Mouse (Mus musculus) left cerebral cortex, adult 9 months (tissue): ENCODE measurements at regions not wholly inside any gene's neighbourhood (a gene's known extent, or its start where the extent isn't known, plus 50 kb on each side); places are given as distances from the start of the nearest gene placed in this dataset.
A peak's percentile ranks its signal among the peaks of the same experiment; 100 is the strongest.

Experiments
- DNase-seq, 2 experiments: peaks; one replicate each; pipeline ENCODE4 v3.0.0; 2022; ENCODE audit warnings: low spot score in 2 of 2

GRCm38 (mm10) chr7:68945886-68946863, 197.1 kb upstream of the Arrdc4 start:
- DNase-seq: no peak

- DNase-seq: no peak
Observed at GRCm38 (mm10) chr7:68930627-68931334, 181.7 kb upstream of the Arrdc4 start.

GRCm38 (mm10) chr7:68929669-68930068, 180.6 kb upstream of the Arrdc4 start:
- DNase-seq: no peak

DNA sequence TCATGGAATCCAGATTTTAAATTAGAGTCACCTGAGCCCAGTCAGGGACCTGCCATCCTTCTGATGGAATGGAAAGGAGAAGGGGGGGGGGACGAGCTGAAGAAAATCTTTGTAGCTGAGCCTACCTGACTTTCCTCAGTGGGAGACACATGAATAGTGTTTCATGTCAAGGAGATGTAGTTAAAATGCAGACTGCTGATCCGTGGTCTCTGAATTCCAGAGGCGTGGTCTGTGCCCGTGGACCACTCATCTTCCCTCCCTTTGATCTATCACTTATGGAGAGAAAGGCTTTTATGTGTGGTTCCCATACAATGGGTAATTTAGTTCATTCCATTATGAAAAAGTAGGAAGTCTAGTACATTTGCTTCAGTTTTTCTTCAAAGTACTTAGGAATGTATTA, 176.6 kb upstream of the Arrdc4 start:
- DNase-seq: no peak

GRCm38 (mm10) chr7:68918632-68919435, 169.8 kb upstream of the Arrdc4 start:
- DNase-seq: no peak

GRCm38 (mm10) chr7:68917876-68918200, 168.8 kb upstream of the Arrdc4 start:
- no peak for DNase-seq

- DNase-seq: no peak
Observed at GRCm38 (mm10) chr7:68917137-68917875, 168.3 kb upstream of the Arrdc4 start.

- DNase-seq: no peak
Observed at GRCm38 (mm10) chr7:68915976-68916375, 166.9 kb upstream of the Arrdc4 start.

- DNase-seq: peak; percentile 36 to 57
Observed at GRCm38 (mm10) chr7:68914344-68914743, 165.3 kb upstream of the Arrdc4 start.

GRCm38 (mm10) chr7:68911989-68912655, 163.1 kb upstream of the Arrdc4 start:
- DNase-seq: no peak

DNA sequence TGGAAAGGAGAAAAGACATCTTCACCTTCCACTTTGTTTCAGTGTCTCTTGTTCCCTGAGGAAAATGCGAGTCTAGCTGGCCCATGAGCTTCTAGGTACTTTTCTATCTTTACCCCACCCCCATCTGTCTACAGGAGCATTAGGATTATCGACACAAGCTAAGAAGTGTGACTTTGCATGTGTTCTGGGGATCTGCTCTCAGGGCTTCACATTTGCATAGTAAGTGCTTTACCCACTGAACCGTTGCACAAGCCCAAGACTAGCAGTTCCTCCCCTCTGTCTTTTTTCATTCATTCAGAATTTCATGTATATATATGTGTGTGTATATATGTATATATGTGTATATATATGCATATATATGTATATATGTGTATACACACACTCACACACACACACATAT, 162.5 kb upstream of the Arrdc4 start:
- no peak for DNase-seq

DNA sequence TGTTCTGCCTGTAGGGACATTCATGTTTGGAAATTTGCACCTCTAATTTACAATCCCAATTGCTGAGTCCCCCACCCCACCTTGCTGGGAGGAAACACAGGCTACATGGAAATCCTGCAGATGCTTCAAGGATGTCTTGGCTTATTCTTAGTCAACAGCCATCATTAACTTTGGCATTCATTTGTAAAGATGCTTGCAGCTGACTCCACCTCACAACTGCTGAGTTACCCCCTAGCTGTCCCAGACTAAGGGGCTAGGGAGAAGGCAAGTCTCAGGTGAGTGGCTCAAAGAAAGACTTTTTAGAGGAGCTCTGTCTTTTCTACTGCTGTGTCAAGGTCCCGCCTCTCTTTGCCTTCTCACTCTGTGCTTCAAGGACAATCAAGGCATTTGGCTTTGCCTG, 160.7 kb upstream of the Arrdc4 start:
- no peak for DNase-seq

DNA sequence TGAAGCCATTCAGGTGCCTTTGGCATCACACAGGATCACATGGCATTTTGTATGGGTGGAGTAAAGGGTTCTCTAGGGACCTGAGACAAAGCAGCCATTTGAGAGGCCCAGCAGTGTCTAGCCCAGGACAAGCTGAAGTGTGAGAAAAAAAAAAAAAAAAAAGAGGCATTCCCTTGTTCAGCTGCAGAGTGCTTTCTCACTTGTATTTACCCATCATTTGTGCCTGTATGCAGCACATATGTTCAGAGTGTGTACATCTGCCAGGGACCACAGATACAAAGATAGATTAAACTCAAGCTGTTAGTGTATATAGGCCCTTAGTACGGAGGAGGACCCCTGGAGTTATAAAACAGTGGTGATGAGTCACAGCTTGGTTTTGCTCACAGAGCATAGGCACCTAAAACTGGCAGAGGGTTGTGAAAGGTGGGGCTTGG, 159.4 kb upstream of the Arrdc4 start:
- DNase-seq: peak in 1 of 2 experiments; percentile 42

DNA sequence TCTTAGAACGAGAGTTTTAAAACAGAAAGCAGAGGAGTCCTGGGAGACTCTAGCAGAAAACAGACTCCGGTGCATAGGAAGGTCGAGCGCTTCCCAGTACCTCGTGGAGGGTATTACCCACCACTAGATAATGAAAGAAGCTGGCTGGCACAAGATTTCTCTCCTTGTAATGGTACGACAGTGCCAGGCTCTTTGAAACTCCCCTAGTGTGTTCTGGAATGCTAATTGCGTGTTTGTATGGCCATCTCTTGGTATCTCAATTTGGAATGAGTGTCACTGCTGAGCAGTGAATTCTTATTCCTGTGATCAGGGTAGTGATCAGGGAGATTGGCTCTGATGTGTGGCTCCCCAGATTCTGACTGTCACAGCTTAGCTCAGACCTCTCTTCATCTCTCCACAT, 158.8 kb upstream of the Arrdc4 start:
- DNase-seq: no peak

- no peak for DNase-seq
Observed at GRCm38 (mm10) chr7:68906771-68907395, 157.8 kb upstream of the Arrdc4 start.

DNA sequence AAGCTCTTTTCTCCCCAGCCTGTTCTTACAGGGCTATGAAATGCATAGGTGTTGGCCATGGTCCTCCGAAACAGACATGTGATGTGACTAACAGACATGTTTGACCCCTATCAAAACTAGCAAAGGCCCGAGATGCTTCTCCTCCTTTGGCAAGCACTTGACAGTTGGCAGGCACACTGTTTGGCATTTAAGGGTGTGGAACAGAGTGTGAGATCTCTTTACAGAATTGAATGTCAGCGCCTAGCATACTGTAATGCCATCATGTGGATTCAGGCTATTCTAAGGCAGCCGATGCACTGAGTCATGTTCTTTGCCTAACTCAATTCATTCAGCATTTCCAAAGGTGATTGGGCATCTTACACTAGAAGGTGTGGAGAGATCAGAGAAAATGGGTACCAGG, 156.8 kb upstream of the Arrdc4 start:
- DNase-seq: no peak

DNA sequence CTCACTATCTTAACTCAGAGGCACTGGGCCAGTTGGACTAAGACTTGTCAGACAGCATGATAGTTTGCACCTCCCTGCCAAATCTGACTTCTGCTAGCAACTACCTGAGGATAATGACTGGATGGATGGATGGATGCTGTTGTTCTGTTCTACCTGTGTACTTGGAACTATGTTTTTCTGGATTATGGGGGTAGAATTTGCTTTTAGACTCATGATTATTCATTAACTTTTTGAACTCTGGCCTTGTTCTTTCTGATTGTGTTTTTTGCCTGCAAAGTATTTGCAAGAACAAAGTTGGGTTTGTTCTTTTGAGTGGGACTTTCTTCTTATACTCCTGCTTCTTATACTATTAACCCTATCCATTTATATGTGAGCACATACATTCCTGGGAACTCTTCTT, 137.1 kb upstream of the Arrdc4 start:
- no peak for DNase-seq

GRCm38 (mm10) chr7:68873008-68873407, 124.0 kb upstream of the Arrdc4 start:
- DNase-seq: no peak

DNA sequence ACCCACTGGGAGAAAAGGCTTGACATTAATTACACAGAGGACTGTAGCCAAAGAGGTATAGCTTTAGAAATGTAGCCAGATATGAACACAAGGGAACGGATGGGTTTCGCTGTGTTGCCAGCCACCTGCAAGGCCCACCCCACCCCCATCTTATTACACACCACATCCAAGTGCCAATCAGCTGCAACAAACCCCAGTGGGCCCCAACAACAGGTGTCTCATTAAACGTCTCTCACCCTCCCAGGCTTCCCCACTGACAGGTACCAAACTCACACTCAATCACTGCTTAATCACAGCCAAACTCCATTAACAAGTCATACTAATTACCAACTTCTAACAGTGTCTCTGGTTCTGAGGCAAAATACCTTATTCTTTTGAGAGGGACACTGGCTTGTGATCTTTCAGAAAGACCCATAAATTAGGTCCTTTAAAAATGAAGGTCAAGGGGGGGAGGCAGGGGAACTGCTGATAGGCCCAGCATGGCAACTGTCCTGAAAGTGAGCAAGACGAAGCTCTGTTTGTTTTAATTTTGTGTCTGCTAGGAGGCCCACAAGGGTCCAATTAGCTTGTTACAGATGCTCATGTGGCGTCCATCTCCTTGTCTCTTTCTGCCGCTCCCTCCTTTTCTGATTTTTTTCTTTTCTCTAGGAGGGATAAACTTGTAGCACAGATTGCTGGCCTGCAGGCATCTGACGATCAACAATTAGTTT, 115.4 kb upstream of the Arrdc4 start:
- DNase-seq: no peak
